Mouse (Mus musculus) mature B cell (primary cell): ENCODE measurements at regions not wholly inside any gene's neighbourhood (a gene's known extent, or its start where the extent isn't known, plus 50 kb on each side); places are given as distances from the start of the nearest gene placed in this dataset.

Source experiments
- in situ Hi-C: fragments of 300-500 bp; cut with MboI; formaldehyde crosslinking; loops from 2 replicates; pipeline ENCODE4 v1.14.3; 2019

GRCm38 (mm10) chr8:35185165-35185564 is 580.4 kb upstream of the Gm19410 start:
- in situ Hi-C loops: no loop called here

GRCm38 (mm10) chr8:35188531-35188930 is 577.1 kb upstream of the Gm19410 start:
- in situ Hi-C loops: no loop called here

GRCm38 (mm10) chr8:35189695-35190094 is 575.9 kb upstream of the Gm19410 start:
- in situ Hi-C loops: no loop called here

GRCm38 (mm10) chr8:35192515-35192914 is 573.1 kb upstream of the Gm19410 start:
- in situ Hi-C loops: no loop called here

- in situ Hi-C loops: no loop called here
These were observed 571.8 kb upstream of the Gm19410 start for GRCm38 (mm10) chr8:35193771-35194170.

- in situ Hi-C loops: no loop called here
These were observed 569.4 kb upstream of the Gm19410 start for GRCm38 (mm10) chr8:35196189-35196588.

GRCm38 (mm10) chr8:35198766-35199165 is 566.8 kb upstream of the Gm19410 start:
- in situ Hi-C loops: no loop called here

GRCm38 (mm10) chr8:35201416-35201815 is 564.2 kb upstream of the Gm19410 start:
- in situ Hi-C loops: no loop called here

- in situ Hi-C loops: no loop called here
These were observed 560.6 kb upstream of the Gm19410 start for GRCm38 (mm10) chr8:35204971-35205370.

- in situ Hi-C loops: no loop called here
These were observed 560.1 kb upstream of the Gm19410 start for GRCm38 (mm10) chr8:35205536-35205935.

- in situ Hi-C loops: no loop called here
These were observed 559.3 kb upstream of the Gm19410 start for GRCm38 (mm10) chr8:35206271-35206670.

- in situ Hi-C loops: no loop called here
These were observed 557.2 kb upstream of the Gm19410 start for GRCm38 (mm10) chr8:35208357-35208756.

GRCm38 (mm10) chr8:35211506-35212452 is 553.8 kb upstream of the Gm19410 start:
- in situ Hi-C loops: no loop called here

GRCm38 (mm10) chr8:35213515-35213914 is 552.1 kb upstream of the Gm19410 start:
- in situ Hi-C loops: no loop called here

GRCm38 (mm10) chr8:35217604-35218003 is 548.0 kb upstream of the Gm19410 start:
- in situ Hi-C loops: no loop called here

GRCm38 (mm10) chr8:35218327-35218726 is 547.3 kb upstream of the Gm19410 start:
- in situ Hi-C loops: no loop called here

GRCm38 (mm10) chr8:35224053-35224924 is 541.3 kb upstream of the Gm19410 start:
- in situ Hi-C loops: no loop called here

- in situ Hi-C loops: no loop called here
These were observed 540.7 kb upstream of the Gm19410 start for GRCm38 (mm10) chr8:35224925-35225244.

GRCm38 (mm10) chr8:35227079-35227478 is 538.5 kb upstream of the Gm19410 start:
- in situ Hi-C loops: no loop called here

GRCm38 (mm10) chr8:35228449-35228848 is 537.1 kb upstream of the Gm19410 start:
- in situ Hi-C loops: no loop called here

- in situ Hi-C loops: no loop called here
These were observed 531.9 kb upstream of the Gm19410 start for GRCm38 (mm10) chr8:35233520-35234186.

GRCm38 (mm10) chr8:35234436-35234835 is 531.2 kb upstream of the Gm19410 start:
- in situ Hi-C loops: no loop called here
